In genomic region chr13:81629395-81629794, GRCm38 (mm10) we compare ENCODE assay signal across 11 mouse cellular contexts. TPM values are rescaled to one million over a fixed set of nuclear protein-coding genes. Genes with fewer than 3 reads are reported as not detected.
DNase-seq lines count a peak whose midpoint lies in the region; ATAC-seq lines count a peak whose summit lies in the region.
"Had no signal": no experiment of that assay in that cellular context is flagged by ENCODE, and none has a peak within 500 bp of the region (broad histone marks: within the 10 kb centered on the region; RNA-seq: fewer than 3 reads in every experiment).

No protein-coding gene starts in this region.

- 18% methylated on average over 3 of the region's 3 CpGs for WGBS in forebrain, embryonic 15.5 days
- WGBS in intestine, embryonic 16.5 days = 74% methylated on average over 3 of the region's 3 CpGs

- no peaks in the 10 kb centered on the region for H3K27me3 ChIP-seq in forebrain, embryonic 15.5 days
- H3K27me3 ChIP-seq in intestine, embryonic 16.5 days (replicated peaks; ENCODE audit: control insufficient read depth, insufficient read depth, low read length) = peaks cover 9% of the 10 kb centered on the region

- H3K4me3 ChIP-seq in forebrain, embryonic 15.5 days = no peak overlapping the region
- H3K4me3 ChIP-seq in intestine, embryonic 16.5 days (ENCODE audit: low read length) = no peak overlapping the region
- H3K4me3 ChIP-seq: myocyte had no signal

- H3K4me2 ChIP-seq in forebrain, embryonic 15.5 days (replicated peaks) = no peak overlapping the region
- no peak overlapping the region for H3K4me2 ChIP-seq in intestine, embryonic 16.5 days (ENCODE audit: low read depth, low read length)

- H3K36me3 ChIP-seq in forebrain, embryonic 15.5 days = no peaks in the 10 kb centered on the region
- no peaks in the 10 kb centered on the region for H3K36me3 ChIP-seq in intestine, embryonic 16.5 days (ENCODE audit: control insufficient read depth, insufficient read depth, low read length)

- ATAC-seq in common myeloid progenitor, adult 5-6 weeks (replicated peaks; ENCODE audit: low read depth, poor library complexity, severe bottlenecking) = peak; percentile 84
- peak; percentile 67 for ATAC-seq in forebrain, embryonic 15.5 days (replicated peaks)
- no peak for ATAC-seq in intestine, embryonic 16.5 days
- no peak for ATAC-seq in CD4-positive, CD25-positive, alpha-beta regulatory T cell, adult 4 months
- ATAC-seq: liver, postnatal 0 days had no signal

- H3K27ac ChIP-seq in forebrain, embryonic 15.5 days (replicated peaks) = peak overlapping the region; percentile 63
- no peak overlapping the region for H3K27ac ChIP-seq in intestine, embryonic 16.5 days (ENCODE audit: low read length)

- no peaks in the 10 kb centered on the region for H3K9me3 ChIP-seq in forebrain, embryonic 15.5 days
- no peaks in the 10 kb centered on the region for H3K9me3 ChIP-seq in intestine, embryonic 16.5 days (ENCODE audit: control insufficient read depth, low read length)

- DNase-seq in 416B (ENCODE audit: low read depth) = peak; percentile 36
- DNase-seq in mesoderm, embryonic 11.5 days (ENCODE audit: low read depth, low spot score) = peak; percentile 48
- no peak for DNase-seq in yolk sac, embryonic 10.5 days (ENCODE audit: low spot score)
- DNase-seq in left cerebral cortex, postnatal 10 days (ENCODE audit: extremely low spot score in 1 of 2, low spot score in 2 of 2) = no peak
- DNase-seq: kidney, adult 8-10 months; liver, postnatal 0 days had no signal

- H3K9ac ChIP-seq in forebrain, embryonic 15.5 days (replicated peaks) = no peak overlapping the region
- no peak overlapping the region for H3K9ac ChIP-seq in intestine, embryonic 16.5 days (ENCODE audit: low read depth, low read length)
- H3K9ac ChIP-seq: liver, postnatal 0 days had no signal

- H3K4me1 ChIP-seq in forebrain, embryonic 15.5 days = peaks cover 44% of the 10 kb centered on the region
- H3K4me1 ChIP-seq in intestine, embryonic 16.5 days (ENCODE audit: control insufficient read depth, insufficient read depth, low read length) = 0 out of 2 replicates have a peak, but pooled peaks cover 7% of the 10 kb centered on the region

- intact Hi-C loops in left cerebral cortex, postnatal 10 days (cut with DNase I) = no loop called here

RNA-seq across cellular contexts. Expression of gene Adgrv1, which starts 3.6 kb away (rescaled TPM):
- total RNA-seq in common myeloid progenitor, adult 5-6 weeks (2017) = not detected in 2 replicates
- polyA plus RNA-seq in forebrain, embryonic 15.5 days (2015; fragmentation: Nextera tagmentation; extraction: Ambion mirVana) = 16.1 and 17.3 TPM in 2 replicates
- 0.56 and 0.73 TPM in 2 replicates for polyA plus RNA-seq in intestine, embryonic 16.5 days (2015; fragmentation: Nextera tagmentation; extraction: Ambion mirVana)
- not detected for polyA plus RNA-seq in CD4-positive, CD25-positive, alpha-beta regulatory T cell, adult 4 months (2017; shearing (Covaris generic))
- total RNA-seq in left cerebral cortex, postnatal 10 days (2021) = 1 to 10 TPM; 3.6 to 4.2 TPM

RNA-seq across cellular contexts. Expression of gene Lysmd3, which starts 28.1 kb away (rescaled TPM):
- total RNA-seq in common myeloid progenitor, adult 5-6 weeks (2017) = 26.8 and 31.2 TPM in 2 replicates
- polyA plus RNA-seq in forebrain, embryonic 15.5 days (2015; fragmentation: Nextera tagmentation; extraction: Ambion mirVana) = 20.7 and 23.6 TPM in 2 replicates
- polyA plus RNA-seq in intestine, embryonic 16.5 days (2015; fragmentation: Nextera tagmentation; extraction: Ambion mirVana) = 23.7 and 24.7 TPM in 2 replicates
- polyA plus RNA-seq in CD4-positive, CD25-positive, alpha-beta regulatory T cell, adult 4 months (2017; shearing (Covaris generic)) = 10 to 100 TPM; 17.1 to 23.7 TPM
- 10 to 100 TPM; 11.6 to 12.2 TPM for total RNA-seq in left cerebral cortex, postnatal 10 days (2021)

Comparison
In these comparisons a context has a peak if more than half of its experiments do, and no peak if none do; other contexts are left out.
1. DNase-seq: peak in 416B (single experiment) and mesoderm, embryonic 11.5 days (single experiment); none in yolk sac, embryonic 10.5 days (single experiment) and left cerebral cortex, postnatal 10 days (0 of 2).
2. ATAC-seq: peak in common myeloid progenitor, adult 5-6 weeks (single experiment) and forebrain, embryonic 15.5 days (single experiment); none in intestine, embryonic 16.5 days (single experiment) and CD4-positive, CD25-positive, alpha-beta regulatory T cell, adult 4 months (single experiment).